Mouse (Mus musculus) embryonic fibroblast, embryonic 13.5 days (primary cell): ENCODE results near the gene Mybpc3. TPM values are rescaled to one million over a fixed set of nuclear protein-coding genes. Genes with fewer than 3 reads are reported as not detected.

ENCODE experiments used
- H3K27ac ChIP-seq: 2 replicates; pipeline ENCODE4 v1.5.1; 2012; ENCODE audit warnings: low read length, control low read depth, inconsistent platforms; ENCODE audit not compliant: insufficient read depth
- H3K4me1 ChIP-seq: 2 replicates; pipeline ENCODE4 v1.6.1; 2011; ENCODE audit warnings: low read length; ENCODE audit not compliant: control insufficient read depth, insufficient read depth
- H3K4me3 ChIP-seq: 2 replicates; pipeline ENCODE4 v1.5.1; 2011; ENCODE audit warnings: mild to moderate bottlenecking, control low read depth, low read length; ENCODE audit not compliant: insufficient read depth
- CTCF ChIP-seq: IDR thresholded peaks from 2 replicates; pipeline ENCODE4 v1.5.1; 2011; ENCODE audit warnings: mild to moderate bottlenecking, control low read depth, low read length, moderate library complexity, borderline replicate concordance; ENCODE audit not compliant: insufficient read depth
- POLR2A ChIP-seq: IDR thresholded peaks from 2 replicates; pipeline ENCODE4 v1.6.1; 2011; ENCODE audit warnings: low read depth, mild to moderate bottlenecking, control low read depth, low read length, moderate library complexity
- polyA plus RNA-seq: library from polyadenylated mRNA; stranded (reverse); fragments of >200 nt; gene quantifications from 2 replicates; pipeline ENCODE4 v1.2.4, GENCODE M21; 2011; ENCODE audit warnings: low read depth; ENCODE audit not compliant: missing spikeins, insufficient read length

Gene Mybpc3
- polyA plus RNA-seq, 1 experiment = not detected

DNA sequence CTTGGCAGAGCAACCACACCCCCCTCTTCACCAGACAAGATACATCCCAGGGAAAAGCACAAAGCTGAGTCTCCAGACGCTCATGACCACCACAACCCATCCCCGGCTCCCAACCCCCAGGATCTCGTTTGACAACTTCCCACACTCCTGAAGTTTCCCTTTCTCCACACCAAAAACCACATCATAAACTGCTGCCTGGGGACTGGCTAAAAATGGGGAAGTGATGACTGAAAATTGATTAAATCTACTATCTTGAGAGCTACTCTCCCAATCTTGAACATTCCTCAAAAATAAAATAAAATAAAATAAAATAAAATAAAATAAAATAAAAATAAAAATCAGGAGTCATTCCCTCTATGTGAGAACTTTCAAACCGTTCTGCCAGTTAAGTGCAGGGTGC lies 45.0 kb downstream of the Mybpc3 start:
- TF ChIP-seq POLR2A (no peak), CTCF (no peak)
- H3K4me3 ChIP-seq = no peak overlapping the region
- no peak overlapping the region for H3K27ac ChIP-seq
- H3K4me1 ChIP-seq = no peaks in the 10 kb centered on the region

GRCm38 (mm10) chr2:91163532-91163931 lies 45.6 kb downstream of the Mybpc3 start:
- Histone ChIP-seq H3K27ac (no peak overlapping the region), H3K4me1 (no peaks in the 10 kb centered on the region), H3K4me3 (no peak overlapping the region)
- TF ChIP-seq POLR2A = no peak
- no peak for TF ChIP-seq CTCF

DNA sequence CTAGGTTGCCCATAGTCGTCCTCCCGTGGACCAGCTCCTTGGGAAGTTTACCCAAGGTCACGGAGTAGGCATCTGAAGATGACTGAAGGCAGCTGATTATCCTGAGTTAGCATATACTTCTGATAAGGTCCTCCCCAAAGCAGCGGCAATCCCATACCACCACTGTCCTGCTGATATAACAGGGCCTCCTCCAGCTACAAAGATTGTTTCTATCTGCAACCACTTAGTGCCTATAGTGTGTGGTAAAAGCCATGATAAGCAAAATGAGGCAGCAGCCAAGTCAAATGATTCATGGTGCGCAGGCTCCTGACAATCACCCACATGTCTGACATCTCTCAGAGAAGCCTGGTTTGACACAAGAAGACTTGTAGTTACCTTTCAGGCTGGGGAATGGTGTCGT lies 47.0 kb downstream of the Mybpc3 start:
- TF ChIP-seq CTCF = no peak
- no peak for TF ChIP-seq POLR2A
- H3K27ac ChIP-seq = no peak overlapping the region
- no peak overlapping the region for H3K4me3 ChIP-seq
- H3K4me1 ChIP-seq = no peaks in the 10 kb centered on the region

GRCm38 (mm10) chr2:91167629-91168028 lies 49.7 kb downstream of the Mybpc3 start:
- TF ChIP-seq POLR2A (no peak), CTCF (no peak)
- Histone ChIP-seq H3K4me3 (no peak overlapping the region), H3K4me1 (no peaks in the 10 kb centered on the region), H3K27ac (no peak overlapping the region)

GRCm38 (mm10) chr2:91169587-91170322 lies 51.8 kb downstream of the Mybpc3 start:
- TF ChIP-seq POLR2A = no peak
- TF ChIP-seq CTCF = no peak
- no peak overlapping the region for H3K27ac ChIP-seq
- H3K4me1 ChIP-seq = no peaks in the 10 kb centered on the region
- H3K4me3 ChIP-seq = no peak overlapping the region

DNA sequence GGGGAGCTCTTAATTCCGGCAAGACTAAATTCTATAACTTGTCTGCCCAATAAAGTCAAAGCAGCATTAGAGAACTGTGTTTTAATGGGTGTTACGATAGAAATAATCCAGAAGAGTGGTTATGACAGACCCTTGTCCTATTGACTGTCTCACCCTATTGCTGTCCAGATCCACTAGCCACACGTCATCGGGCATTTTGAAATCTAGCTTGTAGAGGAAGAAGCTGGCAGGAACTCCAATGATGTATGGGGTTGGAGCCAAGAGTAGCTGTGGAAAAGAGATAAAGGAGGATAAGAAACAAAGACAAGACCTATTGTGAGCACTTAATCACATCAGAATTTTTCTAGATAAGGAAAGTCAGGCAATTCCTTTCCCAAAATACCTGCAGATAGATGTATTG lies 57.5 kb downstream of the Mybpc3 start:
- H3K4me1 ChIP-seq = no peaks in the 10 kb centered on the region
- no peak overlapping the region for H3K27ac ChIP-seq
- TF ChIP-seq CTCF (no peak), POLR2A (no peak)
- H3K4me3 ChIP-seq = no peak overlapping the region

DNA sequence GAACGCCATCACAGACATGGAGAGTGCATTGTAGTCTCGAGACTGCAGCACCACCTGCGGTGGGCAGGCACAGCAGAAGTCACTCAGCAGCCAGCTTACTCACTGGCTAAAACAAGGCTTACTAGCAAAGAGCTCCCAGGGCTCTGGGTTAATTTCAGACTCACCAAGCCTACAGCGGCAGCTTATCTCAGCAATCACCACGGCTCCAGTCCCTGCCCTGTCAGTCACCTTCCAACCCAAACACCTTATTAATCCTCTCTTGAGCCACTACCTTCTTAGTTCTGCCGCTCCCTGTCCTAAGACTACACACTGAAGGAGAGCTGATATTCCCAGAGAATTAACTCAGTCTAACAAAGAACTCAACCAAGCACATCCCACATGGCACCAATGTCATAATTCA lies 58.3 kb downstream of the Mybpc3 start:
- H3K27ac ChIP-seq = no peak overlapping the region
- H3K4me1 ChIP-seq = no peaks in the 10 kb centered on the region
- H3K4me3 ChIP-seq = no peak overlapping the region
- no peak for TF ChIP-seq POLR2A

DNA sequence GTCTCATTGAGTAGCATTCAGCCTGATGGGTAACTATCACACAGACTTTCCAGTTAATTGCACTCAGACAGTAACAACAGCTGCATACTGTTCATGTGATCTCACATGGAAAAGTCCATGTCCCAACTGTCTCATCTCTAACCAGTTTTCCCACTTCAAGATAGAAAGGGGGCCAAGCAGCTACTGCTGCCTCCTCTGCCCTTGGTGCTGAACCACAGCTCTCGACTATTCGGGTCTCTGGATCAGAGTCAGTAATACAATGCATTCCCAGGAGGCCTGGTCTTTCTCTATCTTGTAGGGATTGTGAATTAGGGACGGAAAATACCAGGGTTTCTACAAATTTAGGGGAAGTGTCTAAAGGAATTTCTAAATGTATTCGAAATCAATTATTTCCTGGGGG lies 61.9 kb downstream of the Mybpc3 start:
- Histone ChIP-seq H3K4me3 (no peak overlapping the region), H3K27ac (no peak overlapping the region), H3K4me1 (peaks cover 4% of the 10 kb centered on the region; the same call in 1 of the 2 replicates)
- TF ChIP-seq POLR2A (no peak), CTCF (no peak)

DNA sequence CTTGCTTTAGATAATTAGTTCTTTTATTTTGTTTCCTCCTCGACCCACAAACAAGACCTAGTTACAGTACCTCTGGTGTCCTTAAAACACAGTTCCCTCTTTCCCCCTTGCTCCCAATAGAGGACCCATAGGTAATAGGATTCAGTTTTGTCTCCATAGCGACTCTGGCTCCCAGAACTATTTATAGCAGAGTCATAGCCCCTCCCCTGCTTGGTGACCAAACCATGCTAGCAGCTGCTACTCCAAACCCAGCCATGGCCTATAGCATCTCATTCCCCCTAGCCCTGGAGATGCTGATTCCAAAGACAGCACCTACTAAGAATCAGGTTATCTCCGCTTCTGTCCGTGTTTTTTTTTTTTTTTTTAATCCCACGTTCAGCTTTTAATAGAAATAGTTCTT lies 62.8 kb downstream of the Mybpc3 start:
- Histone ChIP-seq H3K27ac (no peak overlapping the region), H3K4me3 (no peak overlapping the region), H3K4me1 (peaks cover 4% of the 10 kb centered on the region; the same call in 1 of the 2 replicates)
- TF ChIP-seq POLR2A (no peak), CTCF (no peak)

DNA sequence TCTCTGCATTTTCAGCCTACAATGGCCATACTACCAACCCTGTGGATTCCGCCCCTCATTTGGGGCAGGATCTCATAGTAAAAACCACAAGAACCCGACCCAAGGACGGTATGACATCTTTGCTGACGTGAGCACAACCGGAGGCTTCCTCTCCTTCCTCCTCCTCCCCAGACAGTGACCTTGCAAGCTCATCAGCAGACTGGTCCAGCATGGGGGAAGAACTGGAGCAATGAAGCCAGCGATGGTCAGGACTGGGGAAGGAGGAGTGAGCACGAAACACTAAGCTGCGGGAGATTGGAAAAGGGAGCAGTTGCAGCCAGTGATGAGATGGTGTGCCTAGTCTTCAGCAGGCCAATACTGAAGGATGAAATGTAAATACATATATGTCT lies 64.1 kb downstream of the Mybpc3 start:
- Histone ChIP-seq H3K27ac (no peak overlapping the region), H3K4me1 (peaks cover 4% of the 10 kb centered on the region; the same call in 1 of the 2 replicates), H3K4me3 (peak overlapping the region; percentile 76)
- TF ChIP-seq CTCF (no peak), POLR2A (no peak)
